Mouse (Mus musculus): ENCODE results near the gene Rnf169.

GRCm38 (mm10) chr7:100009640-100010039 lies 29.4 kb upstream of the Rnf169 start:
- peak; percentile 89 for TF ChIP-seq CTCF (IDR thresholded peaks at IDR 0.05; ENCODE audit: control insufficient read depth, insufficient read depth, insufficient replicate concordance, low read depth, low read length)
- no peak for TF ChIP-seq POLR2A (IDR thresholded peaks at IDR 0.05; ENCODE audit: control insufficient read depth, low read depth, low read length)
